Mouse (Mus musculus): Measurements from ENCODE around the gene Galnt2.

Gene Galnt2

DNA sequence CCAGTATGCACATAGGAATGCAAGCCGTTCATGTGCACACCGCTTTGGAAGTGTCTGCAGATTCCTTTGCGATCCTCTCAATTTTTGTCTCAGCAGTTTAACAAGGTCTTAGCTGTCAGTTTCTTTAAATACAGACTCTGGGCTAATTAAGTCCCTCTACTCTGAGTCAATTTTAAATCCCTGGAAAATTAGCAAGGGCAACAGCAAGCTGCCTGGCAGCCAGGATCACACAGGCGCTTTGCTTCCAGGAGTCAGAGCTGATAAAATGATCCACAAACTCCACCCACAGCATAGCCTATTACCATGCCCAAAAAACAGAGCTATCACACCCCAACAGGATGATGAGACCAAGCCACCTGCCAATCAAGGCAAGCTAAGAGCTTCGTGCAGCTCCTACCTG lies 142.6 kb downstream of the Galnt2 start:
- no peak for DNase-seq (ENCODE audit: low read depth, low spot score)

- no peak for DNase-seq (ENCODE audit: low read depth, low spot score)
These were observed 144.0 kb downstream of the Galnt2 start for GRCm38 (mm10) chr8:124375168-124375567.

DNA sequence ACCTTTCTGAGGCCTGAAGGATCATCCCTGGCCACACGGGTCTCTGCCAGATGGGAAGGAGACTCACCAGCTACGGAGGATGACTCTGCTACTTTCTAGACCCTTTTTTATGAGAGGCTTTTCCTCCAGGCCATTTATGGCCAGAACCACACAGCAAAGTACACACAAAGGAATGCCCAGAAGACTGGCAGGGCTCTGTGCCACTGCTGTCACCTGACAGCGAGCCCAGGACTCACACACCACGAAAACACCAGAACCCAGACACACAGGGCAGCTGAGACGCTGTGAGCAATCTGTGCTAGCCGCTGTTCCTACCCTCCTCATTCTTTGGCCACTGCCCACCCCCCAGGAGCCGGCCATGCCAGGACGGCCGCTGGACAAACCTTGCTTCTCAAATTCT lies 144.5 kb downstream of the Galnt2 start:
- no peak for DNase-seq (ENCODE audit: low read depth, low spot score)

GRCm38 (mm10) chr8:124376406-124376805 lies 145.2 kb downstream of the Galnt2 start:
- DNase-seq (ENCODE audit: low read depth, low spot score): no peak

DNA sequence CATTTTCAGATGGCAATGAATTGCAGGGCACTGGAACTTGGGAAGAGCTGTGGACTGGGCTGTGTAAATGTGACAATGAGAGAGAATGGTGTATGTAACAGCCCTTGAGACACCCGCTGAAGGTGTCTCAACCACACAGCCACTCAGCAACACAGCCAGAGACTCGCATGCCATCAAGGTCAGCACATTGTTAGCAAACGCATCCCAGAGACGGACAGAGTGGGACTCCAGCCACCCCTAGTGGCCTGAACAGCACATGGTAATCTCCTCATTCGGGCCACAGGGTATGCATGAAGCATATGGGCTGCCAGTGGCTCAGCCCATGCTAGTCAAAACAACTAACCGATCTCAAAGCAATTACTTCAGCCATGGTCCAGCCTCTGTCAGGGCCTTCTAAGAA lies 148.1 kb downstream of the Galnt2 start:
- DNase-seq (ENCODE audit: low read depth, low spot score): no peak

GRCm38 (mm10) chr8:124382235-124382634 lies 151.0 kb downstream of the Galnt2 start:
- no peak for DNase-seq (ENCODE audit: low read depth, low spot score)

- DNase-seq (ENCODE audit: low read depth, low spot score): no peak
These were observed 153.1 kb downstream of the Galnt2 start for GRCm38 (mm10) chr8:124384336-124384735.

DNA sequence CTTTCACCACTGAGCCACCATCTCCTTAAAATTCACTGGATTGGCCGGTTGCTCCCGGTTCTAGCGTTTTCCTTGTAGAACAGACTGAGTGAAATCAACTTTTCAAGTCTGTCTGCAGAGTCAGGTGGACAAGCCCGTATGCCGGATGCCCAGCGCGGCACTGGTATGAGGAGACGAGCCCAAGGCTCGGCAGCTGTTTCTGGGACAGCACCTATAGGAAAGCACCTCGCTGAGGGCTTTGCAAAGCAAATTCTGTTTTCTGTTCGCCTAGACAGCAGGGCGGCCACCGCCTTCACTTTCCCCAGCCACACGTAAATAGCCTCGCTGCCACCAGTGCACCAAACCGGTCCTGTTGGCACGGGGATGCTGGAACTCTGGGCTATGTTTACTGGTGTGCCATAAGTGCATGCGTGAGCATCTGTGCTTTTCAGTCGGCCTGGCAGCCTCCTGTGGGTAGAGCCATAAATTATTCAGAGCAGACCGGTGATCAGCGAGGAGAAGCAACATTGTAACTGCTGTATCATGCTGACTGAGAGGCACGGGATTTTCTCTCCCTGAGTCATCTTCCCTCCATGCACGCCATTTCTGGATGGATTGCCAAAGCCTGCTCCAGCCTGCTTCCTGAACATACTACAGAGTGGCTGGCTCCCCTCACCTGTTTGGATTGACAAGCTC lies 155.2 kb downstream of the Galnt2 start:
- DNase-seq (ENCODE audit: low read depth, low spot score): no peak

GRCm38 (mm10) chr8:124389495-124389894 lies 158.3 kb downstream of the Galnt2 start:
- DNase-seq (ENCODE audit: low read depth, low spot score): no peak

- no peak for DNase-seq (ENCODE audit: low read depth, low spot score)
These were observed 160.0 kb downstream of the Galnt2 start for GRCm38 (mm10) chr8:124391191-124391590.

DNA sequence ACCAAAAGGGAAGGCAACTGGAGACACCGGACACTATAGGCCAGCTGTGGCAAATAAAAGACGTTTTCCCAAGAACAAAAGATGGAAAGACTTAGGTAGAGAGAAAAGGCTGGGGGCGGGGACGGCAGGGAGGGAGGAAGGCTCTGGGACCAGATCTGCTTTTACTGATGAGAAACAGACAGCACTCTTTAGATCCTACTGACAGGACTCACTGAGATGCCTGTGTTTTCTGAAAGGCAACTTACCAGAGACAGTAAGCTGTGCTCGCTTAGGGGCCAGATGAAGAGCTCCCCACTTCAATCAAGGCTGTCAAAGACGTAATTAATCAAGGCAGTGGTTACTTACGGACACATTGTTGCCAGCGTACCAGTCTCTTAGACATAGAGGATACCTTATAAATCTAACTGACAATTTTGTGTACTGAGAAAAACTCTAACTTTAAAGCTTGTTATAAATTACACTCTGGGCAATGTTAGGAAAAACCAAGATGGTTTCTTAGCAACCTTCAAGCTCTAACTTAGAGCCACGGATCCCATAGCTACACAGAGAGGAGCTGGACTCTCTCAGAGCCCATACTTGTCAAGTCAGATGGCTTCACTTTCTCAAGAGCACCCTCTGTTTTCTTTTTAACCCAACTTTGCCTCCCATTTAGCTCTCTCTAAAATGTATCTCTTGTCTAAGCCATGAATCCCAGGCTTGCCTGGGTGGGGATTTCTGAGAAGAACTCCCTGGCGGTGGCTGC lies 161.3 kb downstream of the Galnt2 start:
- DNase-seq (ENCODE audit: low read depth, low spot score): no peak

DNA sequence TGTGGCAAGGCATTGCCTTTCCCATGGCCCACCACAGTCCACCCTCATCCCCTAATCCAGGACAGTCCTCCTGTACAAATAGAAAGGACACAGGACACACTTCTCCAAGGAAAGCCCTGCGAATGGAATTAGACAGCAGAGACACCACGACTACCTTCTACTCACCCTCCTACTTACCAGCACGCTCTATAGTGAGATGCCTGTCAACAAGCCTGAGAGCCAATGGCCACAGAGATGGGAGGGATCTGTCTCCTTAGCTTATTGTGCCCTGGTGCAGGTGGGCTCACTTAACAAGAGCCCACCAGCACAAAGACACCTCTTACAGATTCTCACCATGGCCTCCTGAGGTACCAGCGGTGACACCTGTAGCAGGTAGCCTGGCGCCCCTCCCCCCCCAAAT lies 161.8 kb downstream of the Galnt2 start:
- DNase-seq (ENCODE audit: low read depth, low spot score): no peak

DNA sequence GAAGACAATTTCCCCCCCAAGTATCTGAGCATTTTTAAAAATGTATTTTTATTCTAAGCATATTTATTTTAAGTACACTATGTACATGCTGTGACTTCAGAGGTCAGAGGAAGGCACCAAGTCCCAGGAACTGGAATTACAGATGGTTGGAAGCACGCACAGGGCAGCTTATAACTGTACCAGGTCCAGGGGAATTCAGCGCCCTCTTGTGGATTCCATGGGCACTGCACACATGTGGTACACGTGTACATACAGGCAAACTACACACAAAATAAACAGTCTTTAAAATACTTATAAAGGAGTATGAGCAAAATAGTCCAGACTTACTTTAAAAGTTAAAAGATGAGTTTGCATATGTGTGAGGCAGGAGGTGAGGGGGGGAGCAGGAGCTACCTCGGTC lies 162.7 kb downstream of the Galnt2 start:
- DNase-seq (ENCODE audit: low read depth, low spot score): peak; percentile 9

DNA sequence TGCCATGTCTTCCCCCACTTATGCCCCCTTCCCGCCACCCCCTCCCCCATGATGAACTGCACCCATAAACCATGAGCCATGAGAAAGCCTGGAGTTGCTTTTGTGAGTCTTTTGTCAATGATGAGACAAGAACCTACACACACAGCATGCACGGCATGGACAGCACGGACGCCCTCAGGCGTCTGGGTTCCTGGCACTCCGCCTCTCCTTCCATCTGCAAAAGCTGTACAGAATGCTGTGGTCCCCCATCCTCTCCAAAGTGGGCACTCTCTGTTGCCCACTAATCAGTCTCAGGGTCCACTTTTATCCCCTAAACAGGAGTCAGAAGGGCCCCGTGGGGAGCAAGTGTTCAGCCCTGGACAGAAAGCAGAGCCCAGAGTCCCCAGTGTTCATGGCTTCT lies 163.8 kb downstream of the Galnt2 start:
- DNase-seq (ENCODE audit: low read depth, low spot score): no peak

Data from c-Kit-negative CD71-positive TER-119-positive erythroid progenitor cells, embryonic 14.5 days (primary cell).